Mouse (Mus musculus) heart, postnatal 0 days (tissue): Measurements from ENCODE around the gene Spag7.

Experiments used
- CTCF ChIP-seq: IDR thresholded peaks from 2 replicates; pipeline ENCODE4 v1.5.1; 2016; ENCODE audit warnings: antibody characterized with exemption, control low read depth, low read depth
- EP300 ChIP-seq: IDR thresholded peaks from 2 replicates; pipeline ENCODE4 v1.6.1; 2016; ENCODE audit warnings: antibody characterized with exemption, low read depth

DNA sequence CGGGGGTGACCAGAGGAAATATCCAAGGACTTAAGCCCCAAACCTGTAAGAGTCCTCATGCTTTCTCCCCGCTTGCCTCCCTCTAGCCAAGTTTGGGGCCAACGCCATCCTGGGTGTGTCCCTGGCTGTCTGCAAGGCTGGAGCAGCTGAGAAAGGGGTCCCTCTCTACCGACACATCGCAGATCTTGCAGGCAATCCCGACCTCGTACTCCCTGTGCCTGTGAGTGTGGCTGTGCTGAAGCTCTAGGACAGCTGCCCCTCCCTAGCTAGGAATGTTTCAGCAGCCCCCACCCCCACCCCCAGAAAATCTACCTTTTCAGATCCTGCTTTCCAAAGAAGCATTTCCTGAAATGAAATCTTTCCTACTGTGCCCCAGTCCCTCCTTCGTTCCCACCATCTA, 10.3 kb downstream of the Spag7 start:
- TF ChIP-seq CTCF (no peak), EP300 (no peak)
